Mouse (Mus musculus): ENCODE data around the gene Gga1.
A peak's percentile ranks its signal among the peaks of the same experiment; 100 is the strongest.

Gga1 gene

GRCm38 (mm10) chr15:78873803-78874435 lies 3.1 kb upstream of the Gga1 start:
- peak; percentile 52 to 73 for DNase-seq (ENCODE audit: inconsistent age in 2 of 2, low spot score in 1 of 2)

GRCm38 (mm10) chr15:78874989-78875388 lies 2.0 kb upstream of the Gga1 start:
- DNase-seq (ENCODE audit: inconsistent age in 2 of 2, low spot score in 1 of 2) = no peak

DNA sequence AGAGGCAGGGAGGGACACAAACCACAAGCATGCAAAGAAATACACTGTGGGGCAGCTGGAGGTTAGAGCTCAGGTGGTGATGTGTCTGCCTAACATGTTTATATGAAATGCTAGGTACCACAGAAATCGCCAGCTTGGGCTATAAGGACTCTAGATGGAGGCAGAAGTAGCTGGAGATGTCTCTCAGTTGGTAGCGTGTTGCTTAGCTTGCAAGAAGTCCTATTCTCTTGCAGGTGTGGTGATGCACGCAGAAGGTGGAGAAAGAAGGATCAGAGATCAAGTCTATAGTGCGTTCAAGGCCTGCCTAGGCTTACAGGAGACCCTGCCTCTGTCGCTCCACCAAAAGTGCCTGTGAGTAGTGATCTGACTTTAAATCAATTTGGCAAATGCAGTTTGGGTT lies 1.5 kb upstream of the Gga1 start:
- no peak for DNase-seq (ENCODE audit: inconsistent age in 2 of 2, low spot score in 1 of 2)

GRCm38 (mm10) chr15:78876258-78876696 lies 713 bp upstream of the Gga1 start:
- DNase-seq (ENCODE audit: inconsistent age in 2 of 2, low spot score in 1 of 2) = peak; percentile 86 to 94

DNA sequence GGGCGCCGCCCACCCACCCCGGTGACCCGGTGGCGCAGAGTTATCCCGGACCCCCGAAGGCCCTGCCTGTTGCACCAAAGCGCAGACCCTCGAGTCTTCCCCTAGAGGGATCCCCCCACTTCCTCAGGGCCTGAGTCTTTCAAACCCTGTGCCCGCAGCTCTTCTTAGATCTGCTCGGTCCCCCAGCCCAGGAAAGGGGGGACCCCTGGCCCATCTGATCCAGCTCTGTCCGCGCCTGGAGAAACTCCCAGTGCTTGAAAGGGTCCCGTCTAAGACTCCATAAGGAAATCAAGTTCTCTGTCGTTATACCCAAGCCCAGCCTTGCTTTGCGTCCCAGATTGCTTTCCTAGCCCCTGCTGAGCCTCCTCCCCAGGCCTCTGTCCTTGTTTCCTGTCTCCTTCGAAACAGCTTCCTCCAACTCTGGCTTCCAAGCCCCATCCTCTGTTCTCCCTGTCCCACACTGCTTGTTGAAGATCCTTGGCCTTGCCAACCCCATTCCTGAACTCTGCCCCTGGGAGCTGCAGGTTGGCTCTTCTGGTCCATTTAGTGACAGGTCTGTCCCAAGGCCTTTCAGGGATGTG lies 910 bp downstream of the Gga1 start:
- no peak for DNase-seq (ENCODE audit: inconsistent age in 2 of 2, low spot score in 1 of 2)

DNA sequence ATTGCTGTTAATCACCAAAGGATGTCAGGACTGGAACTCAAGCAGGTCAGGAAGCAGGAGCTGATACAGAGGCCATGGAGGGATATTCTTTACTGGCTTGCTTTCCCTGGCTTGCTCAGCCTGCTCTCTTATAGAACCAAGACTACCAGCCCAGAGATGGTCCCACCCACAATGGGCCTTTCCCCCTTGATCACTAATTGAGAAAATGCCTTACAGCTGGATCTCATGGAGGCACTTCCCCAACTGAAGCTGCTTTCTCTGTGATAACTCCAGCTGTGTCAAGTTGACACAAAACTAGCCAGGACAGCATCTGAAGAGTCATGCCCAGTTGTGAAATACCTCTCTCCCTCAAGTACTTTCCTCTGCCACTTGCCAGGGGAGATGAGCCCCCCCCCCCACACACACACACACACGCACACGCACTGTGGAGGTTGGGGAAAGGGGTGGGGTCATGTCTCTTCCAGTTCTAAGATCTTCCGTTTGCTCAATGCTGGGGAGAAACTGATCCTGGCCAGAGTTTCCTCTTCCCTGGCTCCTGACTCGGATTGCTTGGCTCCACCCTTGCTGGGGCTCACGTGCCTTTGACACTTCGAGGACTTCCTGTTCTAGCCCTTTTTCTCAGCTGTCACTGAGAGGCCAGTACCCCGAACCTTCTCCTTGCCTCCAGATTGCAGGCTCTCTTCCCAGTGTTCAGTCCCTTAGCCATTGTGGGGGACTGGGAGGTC lies 2.0 kb downstream of the Gga1 start:
- DNase-seq (ENCODE audit: inconsistent age in 2 of 2, low spot score in 1 of 2) = peak in 1 of 2 experiments; percentile 58

GRCm38 (mm10) chr15:78880432-78880831 lies 3.4 kb downstream of the Gga1 start:
- no peak for DNase-seq (ENCODE audit: inconsistent age in 2 of 2, low spot score in 1 of 2)

- no peak for DNase-seq (ENCODE audit: inconsistent age in 2 of 2, low spot score in 1 of 2)
Observed at GRCm38 (mm10) chr15:78881828-78882227, 4.8 kb downstream of the Gga1 start.

DNA sequence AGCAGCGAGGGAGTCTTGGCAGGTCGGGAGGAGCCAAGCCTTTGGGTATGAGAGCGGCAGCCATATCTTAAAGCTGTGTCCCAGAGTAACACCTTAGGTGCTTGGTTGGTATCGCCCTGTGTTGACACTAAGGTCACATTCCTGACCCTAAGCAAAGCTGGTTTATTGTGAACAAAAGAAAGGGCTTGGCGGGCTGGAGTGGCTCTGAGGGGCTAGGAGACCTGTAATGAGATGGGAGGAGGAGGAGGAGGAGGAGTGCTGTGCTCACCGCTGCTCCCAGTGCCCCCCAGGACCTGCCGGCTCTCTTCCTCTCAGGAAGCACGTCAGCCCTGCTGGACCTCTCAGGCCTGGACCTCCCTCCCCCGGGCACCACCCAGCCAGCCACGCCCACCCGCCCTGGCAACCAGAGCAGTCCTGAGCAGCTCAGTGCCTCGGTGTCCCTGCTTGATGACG lies 12.4 kb downstream of the Gga1 start:
- no peak for DNase-seq (ENCODE audit: inconsistent age in 2 of 2, low spot score in 1 of 2)

GRCm38 (mm10) chr15:78892440-78892839 lies 15.4 kb downstream of the Gga1 start:
- no peak for DNase-seq (ENCODE audit: inconsistent age in 2 of 2, low spot score in 1 of 2)

GRCm38 (mm10) chr15:78894726-78895125 lies 17.7 kb downstream of the Gga1 start:
- peak in 1 of 2 experiments; percentile 35 for DNase-seq (ENCODE audit: inconsistent age in 2 of 2, low spot score in 1 of 2)

DNA sequence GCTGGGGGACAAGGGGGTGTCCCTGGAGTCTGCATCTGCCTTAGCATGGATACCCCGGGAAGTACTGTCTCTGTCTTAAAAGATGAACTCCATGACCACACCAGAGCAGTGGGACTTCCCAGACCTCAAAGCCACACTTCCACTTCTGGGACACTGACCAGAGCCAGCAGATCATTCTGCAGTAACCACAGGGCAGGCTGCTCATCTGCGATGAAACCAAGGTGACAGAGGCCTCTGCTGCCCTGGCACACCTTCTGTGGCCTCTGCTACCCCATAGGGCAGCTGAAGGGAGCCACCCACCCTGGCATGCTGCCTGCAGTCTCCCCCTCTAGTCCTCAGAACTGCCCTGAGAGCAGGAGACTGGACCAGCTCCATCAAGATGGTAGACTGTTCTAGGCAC lies 18.8 kb downstream of the Gga1 start:
- DNase-seq (ENCODE audit: inconsistent age in 2 of 2, low spot score in 1 of 2) = peak in 1 of 2 experiments; percentile 45

DNA sequence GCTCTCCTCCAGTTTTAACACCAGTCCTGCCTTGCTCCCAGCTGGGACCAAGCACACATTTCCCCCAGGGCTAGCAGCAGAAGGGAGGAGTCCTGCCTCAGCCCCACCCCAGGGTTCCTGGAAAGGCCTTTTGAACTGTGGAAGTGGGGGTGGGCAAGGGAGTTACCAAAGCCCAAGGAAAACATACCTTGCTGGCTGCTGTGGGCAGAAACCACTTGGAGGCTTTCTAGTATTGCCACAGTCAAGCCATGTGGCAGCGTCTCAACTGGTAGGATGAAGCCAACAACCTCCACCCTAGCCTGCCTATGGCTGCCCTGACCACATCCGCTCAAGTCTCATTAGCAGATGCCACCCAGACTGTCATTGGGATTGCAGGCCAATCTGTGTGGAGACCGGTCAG lies 19.2 kb downstream of the Gga1 start:
- DNase-seq (ENCODE audit: inconsistent age in 2 of 2, low spot score in 1 of 2) = peak in 1 of 2 experiments; percentile 37

DNA sequence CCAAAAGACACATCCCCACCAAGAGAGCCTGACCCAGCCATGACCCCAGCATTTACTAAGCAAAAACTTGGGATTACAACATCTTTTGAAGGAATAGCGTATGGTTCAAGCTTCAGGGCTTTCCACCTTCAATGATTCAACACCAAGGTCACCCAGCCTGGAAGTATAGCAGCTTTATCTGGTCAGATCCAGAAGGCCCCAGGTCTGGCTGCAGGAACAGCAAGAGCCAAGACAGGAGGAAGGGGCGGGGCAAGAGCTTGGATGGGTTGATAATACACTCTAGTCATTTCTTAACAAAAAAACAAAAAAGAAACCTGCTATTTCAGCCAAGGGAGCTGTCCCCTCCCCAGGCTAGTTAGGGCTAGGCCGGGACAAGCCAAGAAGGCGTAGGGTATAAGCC lies 20.5 kb downstream of the Gga1 start:
- DNase-seq (ENCODE audit: inconsistent age in 2 of 2, low spot score in 1 of 2) = peak; percentile 56 to 74

DNA sequence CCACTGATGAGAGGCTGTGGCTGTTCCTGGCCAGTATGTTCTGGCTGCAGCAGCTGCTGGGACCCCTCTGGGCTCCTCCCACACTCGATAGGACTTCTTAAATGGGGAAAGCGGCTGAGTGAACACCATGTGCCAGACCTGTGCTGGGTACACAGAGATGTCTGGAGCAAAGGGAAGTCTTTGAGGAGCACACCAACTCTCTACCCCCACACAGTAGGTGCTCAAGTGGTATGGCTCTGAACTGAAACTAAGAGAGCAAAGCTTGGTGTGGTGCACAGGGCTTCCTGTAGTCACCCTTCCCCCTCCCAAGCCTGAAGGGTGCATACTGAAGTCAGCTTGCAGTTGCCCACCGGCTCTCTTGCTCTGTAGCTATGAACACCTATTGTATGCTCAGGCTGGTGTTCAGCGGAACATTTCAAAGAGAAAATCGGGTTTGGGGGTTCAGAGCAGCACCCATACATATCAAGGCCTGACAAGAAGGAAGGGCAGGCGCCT lies 21.6 kb downstream of the Gga1 start:
- no peak for DNase-seq (ENCODE audit: inconsistent age in 2 of 2, low spot score in 1 of 2)

GRCm38 (mm10) chr15:78899409-78899739 lies 22.4 kb downstream of the Gga1 start, which contains the start of gene Gm49510:
Gm49510 (plus strand) TSS chr15:78899667.
- DNase-seq (ENCODE audit: inconsistent age in 2 of 2, low spot score in 1 of 2) = no peak

DNA sequence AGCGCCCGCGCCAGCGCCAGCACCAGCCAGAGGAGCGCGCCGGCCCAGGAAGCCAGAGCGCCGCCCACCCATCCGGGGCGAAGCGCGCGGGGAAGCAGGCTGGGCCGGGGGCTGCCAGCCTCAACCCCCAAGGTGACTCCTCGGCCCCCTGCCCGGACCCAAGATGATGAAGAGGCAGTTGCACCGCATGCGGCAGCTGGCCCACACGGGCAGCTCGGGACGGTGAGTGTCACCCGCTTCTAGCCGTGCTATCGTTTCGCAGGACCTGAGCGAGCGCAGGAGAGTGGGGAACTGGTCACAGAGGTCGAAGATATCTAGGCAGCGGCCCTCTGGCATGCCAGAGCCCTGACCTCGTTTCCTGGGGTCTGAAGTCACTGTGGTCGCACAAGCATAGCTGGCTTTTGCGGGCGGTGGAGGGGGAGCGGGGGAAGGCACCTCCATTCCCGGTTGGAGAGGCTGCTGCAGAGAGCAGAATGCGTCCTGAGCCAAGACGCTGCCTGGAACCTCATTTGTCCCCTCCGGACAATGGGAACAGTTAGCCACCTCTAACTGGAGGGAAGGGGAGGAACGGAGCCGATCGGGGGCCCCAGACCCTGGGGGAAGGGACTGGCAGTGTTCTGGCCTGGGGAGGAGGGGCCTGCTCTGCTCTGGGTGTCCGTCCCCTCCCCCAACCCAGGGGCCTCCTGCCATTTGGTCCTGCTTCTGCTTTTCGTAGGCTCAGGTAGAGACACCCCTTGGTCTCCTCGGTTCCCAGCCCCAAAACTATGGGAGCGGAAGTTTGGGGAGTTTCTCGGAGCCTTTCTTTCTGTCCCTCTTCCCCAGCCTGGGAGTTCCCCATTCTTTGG lies 23.0 kb downstream of the Gga1 start, which contains the start of gene Sh3bp1:
Sh3bp1 (plus strand) TSS at position 29 of the 845 bp plus-strand sequence.
- DNase-seq (ENCODE audit: inconsistent age in 2 of 2, low spot score in 1 of 2) = peak; percentile 77 to 82

- no peak for DNase-seq (ENCODE audit: inconsistent age in 2 of 2, low spot score in 1 of 2)
Observed at GRCm38 (mm10) chr15:78900585-78901421, 23.8 kb downstream of the Gga1 start.

DNA sequence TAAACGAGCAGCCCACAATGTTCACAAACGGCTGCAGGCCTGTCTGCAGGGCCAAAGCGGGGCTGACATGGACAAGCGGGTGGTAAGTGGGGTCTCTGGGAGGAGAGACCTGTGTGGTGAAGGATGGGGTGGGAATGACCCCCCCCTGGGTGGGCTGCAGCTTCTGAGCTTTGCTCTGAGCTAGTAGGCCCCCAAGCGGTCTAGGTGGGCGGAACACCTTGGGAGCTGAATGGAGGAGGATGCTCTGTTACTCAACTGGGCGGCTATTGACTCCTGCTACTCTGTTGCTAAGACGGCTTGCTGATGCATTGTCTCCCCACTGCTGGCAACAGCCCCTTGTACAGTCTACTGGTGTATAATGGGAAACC lies 24.4 kb downstream of the Gga1 start:
- DNase-seq (ENCODE audit: inconsistent age in 2 of 2, low spot score in 1 of 2) = no peak

DNA sequence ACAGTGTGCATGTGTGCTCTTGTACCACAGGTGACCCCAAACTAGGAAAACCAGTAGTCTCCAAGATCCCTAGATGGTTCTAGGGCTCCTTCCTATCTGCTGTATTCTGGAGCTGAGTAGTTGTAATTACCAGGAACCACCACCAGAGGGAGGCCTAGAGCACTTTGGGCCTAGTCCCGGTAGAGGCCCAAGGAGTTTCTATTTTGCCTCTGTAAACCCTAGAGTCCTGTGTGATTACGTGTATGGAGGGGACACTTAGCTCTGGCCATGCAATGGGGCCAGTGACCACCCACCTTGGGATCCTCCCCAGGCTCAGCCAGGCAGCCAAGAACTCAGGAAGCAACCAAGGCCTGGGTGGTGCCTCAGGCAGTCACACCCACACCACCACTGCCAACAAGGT lies 26.3 kb downstream of the Gga1 start:
- peak; percentile 81 to 94 for DNase-seq (ENCODE audit: inconsistent age in 2 of 2, low spot score in 1 of 2)

All from adrenal gland, adult (tissue).